Mouse (Mus musculus): Measurements from ENCODE around the gene Gm7029. TPM values are rescaled to one million over a fixed set of nuclear protein-coding genes. Genes with fewer than 3 reads are reported as not detected.
"Not testable (repeated sequence)": the region's sequence is repeated elsewhere in the genome, so short reads cannot be mapped to it uniquely, and the experiment has no call there.

The Gm7029 gene
- polyA plus RNA-seq, 1 experiment: 3.0 TPM

DNA sequence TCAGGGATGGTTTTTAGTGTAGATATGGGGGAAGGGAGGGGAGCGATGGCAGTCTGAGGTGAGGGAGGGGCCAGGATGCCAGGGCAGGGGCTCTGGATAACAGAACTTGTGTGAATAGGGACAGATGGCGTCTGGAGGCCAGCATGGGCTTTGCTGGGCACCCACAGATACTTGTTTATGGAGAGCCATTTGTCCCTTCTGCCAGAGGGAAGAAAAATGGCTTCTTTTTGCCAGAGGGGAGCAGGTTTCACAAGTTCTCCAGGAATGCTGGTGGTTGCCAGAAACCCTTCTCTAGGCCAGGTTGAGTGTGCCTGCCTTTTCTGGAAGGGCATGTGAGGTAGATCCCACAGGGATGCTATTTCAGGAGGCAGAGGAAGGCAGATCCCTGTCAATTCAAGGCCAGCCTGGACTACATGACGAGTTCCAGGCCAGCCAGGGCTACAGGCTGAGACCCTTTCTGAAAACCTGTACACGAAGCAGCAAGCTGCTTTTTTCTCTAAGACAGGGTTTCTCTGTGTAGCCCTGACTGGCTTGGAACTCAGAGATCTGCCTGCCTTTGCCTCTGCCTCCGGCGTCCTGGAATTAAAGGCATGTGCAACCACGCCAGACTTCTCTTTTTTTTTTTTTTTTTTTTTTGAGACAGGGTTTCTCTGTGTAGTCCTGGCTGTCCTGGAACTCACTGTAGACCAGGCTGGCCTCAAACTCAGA, 26.8 kb downstream of the Gm7029 start:
- no peak for TF ChIP-seq POLR2A (IDR thresholded peaks at IDR 0.05; ENCODE audit: control insufficient read depth, extremely low read depth, insufficient read depth, low read length, poor library complexity)
- TF ChIP-seq CTCF (IDR thresholded peaks at IDR 0.05; ENCODE audit: borderline replicate concordance, control insufficient read depth, extremely low read depth, insufficient read depth, low read length, poor library complexity): no peak
- Histone ChIP-seq H3K27me3 (ENCODE audit: control insufficient read depth, insufficient read depth, low read length) (no peaks in the 10 kb centered on the region), H3K4me1 (replicated peaks; ENCODE audit: control insufficient read depth, insufficient read depth, low read length) (peaks cover 5% of the 10 kb centered on the region; the same call in 1 of the 2 replicates), H3K36me3 (ENCODE audit: control insufficient read depth, insufficient read depth, low read length) (no peaks in the 10 kb centered on the region), H3K4me3 (ENCODE audit: control insufficient read depth, insufficient read depth, low read length) (no peak overlapping the region), H3K27ac (ENCODE audit: control insufficient read depth, insufficient read depth, low read length) (no peak overlapping the region)
- no peak for DNase-seq
- WGBS: 85% methylated on average over 7 of the region's 7 CpGs

DNA sequence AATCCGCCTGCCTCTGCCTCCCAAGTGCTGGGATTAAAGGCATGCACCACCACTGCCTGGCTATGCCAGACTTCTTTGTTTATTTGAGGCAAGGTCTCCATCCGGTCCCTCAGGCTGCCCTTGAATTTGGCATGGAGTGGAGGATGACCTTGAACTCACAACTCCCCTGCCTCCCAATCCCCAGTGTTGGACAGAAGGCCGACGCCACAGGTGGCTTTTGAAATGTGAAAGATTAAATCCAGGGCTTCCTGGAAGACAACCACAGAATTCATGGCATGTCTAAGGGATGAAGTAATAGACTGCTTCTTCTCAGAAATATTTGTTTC, 27.3 kb downstream of the Gm7029 start:
- TF ChIP-seq CTCF (IDR thresholded peaks at IDR 0.05; ENCODE audit: borderline replicate concordance, control insufficient read depth, extremely low read depth, insufficient read depth, low read length, poor library complexity) (no peak), POLR2A (IDR thresholded peaks at IDR 0.05; ENCODE audit: control insufficient read depth, extremely low read depth, insufficient read depth, low read length, poor library complexity) (no peak)
- H3K27ac ChIP-seq (ENCODE audit: control insufficient read depth, insufficient read depth, low read length): no peak overlapping the region
- peaks cover 5% of the 10 kb centered on the region; the same call in 1 of the 2 replicates for H3K4me1 ChIP-seq (replicated peaks; ENCODE audit: control insufficient read depth, insufficient read depth, low read length)
- no peak for DNase-seq
- 95% methylated on average over 4 of the region's 4 CpGs for WGBS
- no peaks in the 10 kb centered on the region for H3K27me3 ChIP-seq (ENCODE audit: control insufficient read depth, insufficient read depth, low read length)
- no peaks in the 10 kb centered on the region for H3K36me3 ChIP-seq (ENCODE audit: control insufficient read depth, insufficient read depth, low read length)
- H3K4me3 ChIP-seq (ENCODE audit: control insufficient read depth, insufficient read depth, low read length): no peak overlapping the region

- peaks cover 5% of the 10 kb centered on the region; the same call in 1 of the 2 replicates for H3K4me1 ChIP-seq (replicated peaks; ENCODE audit: control insufficient read depth, insufficient read depth, low read length)
- TF ChIP-seq CTCF (IDR thresholded peaks at IDR 0.05; ENCODE audit: borderline replicate concordance, control insufficient read depth, extremely low read depth, insufficient read depth, low read length, poor library complexity) (no peak), POLR2A (IDR thresholded peaks at IDR 0.05; ENCODE audit: control insufficient read depth, extremely low read depth, insufficient read depth, low read length, poor library complexity) (no peak)
- peak overlapping the region; percentile 59 for H3K27ac ChIP-seq (ENCODE audit: control insufficient read depth, insufficient read depth, low read length)
- 90% methylated on average over 4 of the region's 4 CpGs for whole genome bisulfite sequencing
- H3K27me3 ChIP-seq (ENCODE audit: control insufficient read depth, insufficient read depth, low read length): no peaks in the 10 kb centered on the region
- no peak overlapping the region for H3K4me3 ChIP-seq (ENCODE audit: control insufficient read depth, insufficient read depth, low read length)
- DNase-seq: no peak
- H3K36me3 ChIP-seq (ENCODE audit: control insufficient read depth, insufficient read depth, low read length): no peaks in the 10 kb centered on the region
Measured at GRCm38 (mm10) chr17:33901653-33902052, 28.0 kb downstream of the Gm7029 start.

- peak overlapping the region; percentile 67 for H3K27ac ChIP-seq (ENCODE audit: control insufficient read depth, insufficient read depth, low read length)
- peaks cover 5% of the 10 kb centered on the region; the same call in 1 of the 2 replicates for H3K4me1 ChIP-seq (replicated peaks; ENCODE audit: control insufficient read depth, insufficient read depth, low read length)
- H3K36me3 ChIP-seq (ENCODE audit: control insufficient read depth, insufficient read depth, low read length): no peaks in the 10 kb centered on the region
- H3K4me3 ChIP-seq (ENCODE audit: control insufficient read depth, insufficient read depth, low read length): no peak overlapping the region
- no peak for TF ChIP-seq CTCF (IDR thresholded peaks at IDR 0.05; ENCODE audit: borderline replicate concordance, control insufficient read depth, extremely low read depth, insufficient read depth, low read length, poor library complexity)
- TF ChIP-seq POLR2A (IDR thresholded peaks at IDR 0.05; ENCODE audit: control insufficient read depth, extremely low read depth, insufficient read depth, low read length, poor library complexity): no peak
- H3K27me3 ChIP-seq (ENCODE audit: control insufficient read depth, insufficient read depth, low read length): no peaks in the 10 kb centered on the region
- no peak for DNase-seq
- WGBS: 84% methylated on average over 4 of the region's 4 CpGs
Measured at GRCm38 (mm10) chr17:33902079-33902478, 28.4 kb downstream of the Gm7029 start.

- no peak overlapping the region for H3K4me3 ChIP-seq (ENCODE audit: control insufficient read depth, insufficient read depth, low read length)
- peaks cover 5% of the 10 kb centered on the region; the same call in 1 of the 2 replicates for H3K4me1 ChIP-seq (replicated peaks; ENCODE audit: control insufficient read depth, insufficient read depth, low read length)
- H3K27ac ChIP-seq (ENCODE audit: control insufficient read depth, insufficient read depth, low read length): peak overlapping the region; percentile 67
- DNase-seq: no peak
- H3K36me3 ChIP-seq (ENCODE audit: control insufficient read depth, insufficient read depth, low read length): no peaks in the 10 kb centered on the region
- H3K27me3 ChIP-seq (ENCODE audit: control insufficient read depth, insufficient read depth, low read length): no peaks in the 10 kb centered on the region
- WGBS: 30% methylated on average over 7 of the region's 7 CpGs
- TF ChIP-seq POLR2A (IDR thresholded peaks at IDR 0.05; ENCODE audit: control insufficient read depth, extremely low read depth, insufficient read depth, low read length, poor library complexity) (no peak), CTCF (IDR thresholded peaks at IDR 0.05; ENCODE audit: borderline replicate concordance, control insufficient read depth, extremely low read depth, insufficient read depth, low read length, poor library complexity) (no peak)
Measured at GRCm38 (mm10) chr17:33902491-33902890, 28.9 kb downstream of the Gm7029 start.

- not testable (repeated sequence) for H3K27me3 ChIP-seq (ENCODE audit: control insufficient read depth, insufficient read depth, low read length); H3K4me3 ChIP-seq (ENCODE audit: control insufficient read depth, insufficient read depth, low read length); H3K27ac ChIP-seq (ENCODE audit: control insufficient read depth, insufficient read depth, low read length); DNase-seq; H3K36me3 ChIP-seq (ENCODE audit: control insufficient read depth, insufficient read depth, low read length)
- 85% methylated on average over 6 of the region's 6 CpGs for WGBS
- peaks cover 11% of the 10 kb centered on the region for H3K4me1 ChIP-seq (replicated peaks; ENCODE audit: control insufficient read depth, insufficient read depth, low read length)
Measured at GRCm38 (mm10) chr17:33903911-33904651, 30.4 kb downstream of the Gm7029 start.

GRCm38 (mm10) chr17:33904835-33905234, 31.2 kb downstream of the Gm7029 start, which contains the start of gene Platr17:
Gene Platr17, plus strand, starts transcription at chr17:33905135.
- WGBS: 73% methylated on average over 4 of the region's 4 CpGs
- H3K36me3 ChIP-seq (ENCODE audit: control insufficient read depth, insufficient read depth, low read length); H3K27ac ChIP-seq (ENCODE audit: control insufficient read depth, insufficient read depth, low read length); H3K4me3 ChIP-seq (ENCODE audit: control insufficient read depth, insufficient read depth, low read length); H3K27me3 ChIP-seq (ENCODE audit: control insufficient read depth, insufficient read depth, low read length); DNase-seq: not testable (repeated sequence)
- peaks cover 12% of the 10 kb centered on the region for H3K4me1 ChIP-seq (replicated peaks; ENCODE audit: control insufficient read depth, insufficient read depth, low read length)

All from thymus, adult 2 months (tissue).